15 mouse cellular contexts compared by ENCODE assay signal in the genomic region with DNA sequence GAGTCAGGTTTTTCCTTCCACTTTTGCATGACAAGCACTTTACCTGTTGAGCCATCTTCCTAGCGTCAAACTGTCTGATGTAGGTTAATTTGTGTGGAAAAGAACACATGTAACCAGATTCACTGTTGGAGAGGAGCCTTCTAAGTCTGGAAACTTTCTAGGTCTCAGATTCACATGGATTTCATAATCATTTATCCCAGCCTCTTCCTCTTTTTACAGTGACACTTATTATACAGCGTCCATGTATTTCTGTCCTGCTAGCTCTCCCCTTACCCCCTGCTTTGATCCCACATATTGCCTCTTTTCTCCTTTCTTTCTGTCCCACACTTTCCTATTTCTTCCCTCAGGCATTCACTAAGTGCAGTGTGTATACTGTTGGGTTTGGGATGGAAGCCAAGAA.
"Had no signal": no experiment of that assay in that cellular context is flagged by ENCODE, and none has a peak within 500 bp of the region (broad histone marks: within the 10 kb centered on the region; RNA-seq: fewer than 3 reads in every experiment).

No protein-coding gene starts in this region.

- H3K36me3 ChIP-seq: limb, embryonic 10.5 days; liver, embryonic 15.5 days; neural tube, embryonic 12.5 days; stomach, embryonic 15.5 days had no signal

- H3K9me3 ChIP-seq: limb, embryonic 10.5 days; liver, embryonic 15.5 days; midbrain, embryonic 10.5 days; neural tube, embryonic 12.5 days; stomach, embryonic 15.5 days had no signal

- H3K9ac ChIP-seq: liver, embryonic 15.5 days; neural tube, embryonic 12.5 days; stomach, embryonic 15.5 days had no signal

- H3K4me3 ChIP-seq: left cerebral cortex, adult 2 months; limb, embryonic 10.5 days; liver, embryonic 15.5 days; midbrain, embryonic 10.5 days; myocyte; neural tube, embryonic 12.5 days; stomach, embryonic 15.5 days had no signal

- H3K27ac ChIP-seq: left cerebral cortex, adult 2 months; limb, embryonic 10.5 days; liver, embryonic 15.5 days; midbrain, embryonic 10.5 days; neural tube, embryonic 12.5 days; stomach, embryonic 15.5 days had no signal

- H3K27me3 ChIP-seq: liver, embryonic 15.5 days; neural tube, embryonic 12.5 days; stomach, embryonic 15.5 days had no signal

- H3K4me2 ChIP-seq: liver, embryonic 11.5 days; liver, embryonic 15.5 days; neural tube, embryonic 12.5 days; stomach, embryonic 15.5 days had no signal

- DNase-seq: kidney, adult 18-20 months; kidney, postnatal 25 days; lung, adult 2 months; lung, postnatal 10 days; retina, postnatal 1 day; right cerebral cortex, postnatal 4 days; spleen, adult 18-20 months had no signal

- H3K4me1 ChIP-seq: limb, embryonic 10.5 days; midbrain, embryonic 10.5 days; neural tube, embryonic 12.5 days; stomach, embryonic 15.5 days had no signal
